Mouse (Mus musculus) bone marrow macrophage, adult 2 months (primary cell): ENCODE results near the gene Pde2a.

Experiments used
- CTCF ChIP-seq: IDR thresholded peaks from 2 replicates; pipeline ENCODE4 v1.5.1; 2012; ENCODE audit warnings: low read depth, mild to moderate bottlenecking, low read length, moderate library complexity
- POLR2A ChIP-seq: IDR thresholded peaks from 2 replicates; pipeline ENCODE4 v1.6.1; 2012; ENCODE audit warnings: mild to moderate bottlenecking, low read depth, low read length, borderline replicate concordance

GRCm38 (mm10) chr7:101416391-101416790 lies 5.1 kb upstream of the Pde2a start:
- no peak for TF ChIP-seq CTCF
- no peak for TF ChIP-seq POLR2A
